Mouse (Mus musculus) retina, embryonic 14.5 days (tissue): ENCODE data around the gene Zfp455.
A peak's percentile ranks its signal among the peaks of the same experiment; 100 is the strongest.
"Not testable (repeated sequence)": the region's sequence is repeated elsewhere in the genome, so short reads cannot be mapped to it uniquely, and the experiment has no call there.

Source experiments
- DNase-seq: peaks from one replicate; pipeline ENCODE4 v3.0.0-alpha.2; 2015; ENCODE audit warnings: low spot score

Gene Zfp455

GRCm38 (mm10) chr13:67194340-67194894 lies at the start of gene Zfp455:
Gene Zfp455, plus strand, starts transcription at chr13:67194506.
- DNase-seq, result peak; percentile 83

GRCm38 (mm10) chr13:67166122-67166521 lies 28.2 kb upstream of the Zfp455 start:
- not testable (repeated sequence) for DNase-seq

DNA sequence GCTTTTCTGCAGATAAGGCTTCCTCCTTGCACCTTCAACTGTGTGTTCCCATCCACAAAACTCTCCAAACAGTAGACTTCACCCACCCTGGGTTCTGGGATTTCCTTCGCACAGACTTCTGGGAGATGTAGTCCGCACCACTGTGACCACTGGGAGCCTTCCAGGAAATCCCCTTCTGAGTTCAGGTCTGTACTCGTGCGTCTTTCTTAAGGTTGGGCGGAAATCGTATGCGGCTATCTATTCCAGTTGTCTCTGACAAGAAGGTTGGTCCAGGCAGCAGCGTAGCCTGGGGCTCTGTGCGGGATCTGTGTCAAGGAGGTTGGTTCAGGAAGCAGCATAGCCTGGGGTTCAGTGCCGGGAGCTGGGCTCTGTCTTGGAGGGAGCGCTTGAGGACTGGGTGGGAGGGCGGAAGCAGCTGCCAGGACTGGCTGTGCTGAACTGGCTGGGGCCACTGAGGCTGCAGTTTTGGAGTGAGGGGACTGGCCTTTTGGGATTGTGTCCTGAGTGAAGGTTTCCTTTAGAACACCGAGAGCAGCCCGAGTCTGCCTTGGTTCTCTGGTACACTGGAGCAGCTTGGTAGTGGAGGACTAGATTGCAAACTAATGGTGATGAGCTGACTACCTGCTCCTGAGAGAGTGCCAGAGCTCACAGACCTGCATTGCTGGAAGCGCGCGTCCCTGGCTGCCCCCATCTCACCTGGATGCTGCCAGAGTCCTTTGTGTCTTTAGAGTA lies 21.1 kb upstream of the Zfp455 start, which contains the start of gene Rsl1:
Gene Rsl1, plus strand, starts transcription at position 192 of the 732 bp plus-strand sequence.
- peak; percentile 68 for DNase-seq

- no peak for DNase-seq
Measured at GRCm38 (mm10) chr13:67173723-67174055, 20.6 kb upstream of the Zfp455 start.

- DNase-seq, result no peak
Measured at GRCm38 (mm10) chr13:67201656-67202055, 7.3 kb downstream of the Zfp455 start.

DNA sequence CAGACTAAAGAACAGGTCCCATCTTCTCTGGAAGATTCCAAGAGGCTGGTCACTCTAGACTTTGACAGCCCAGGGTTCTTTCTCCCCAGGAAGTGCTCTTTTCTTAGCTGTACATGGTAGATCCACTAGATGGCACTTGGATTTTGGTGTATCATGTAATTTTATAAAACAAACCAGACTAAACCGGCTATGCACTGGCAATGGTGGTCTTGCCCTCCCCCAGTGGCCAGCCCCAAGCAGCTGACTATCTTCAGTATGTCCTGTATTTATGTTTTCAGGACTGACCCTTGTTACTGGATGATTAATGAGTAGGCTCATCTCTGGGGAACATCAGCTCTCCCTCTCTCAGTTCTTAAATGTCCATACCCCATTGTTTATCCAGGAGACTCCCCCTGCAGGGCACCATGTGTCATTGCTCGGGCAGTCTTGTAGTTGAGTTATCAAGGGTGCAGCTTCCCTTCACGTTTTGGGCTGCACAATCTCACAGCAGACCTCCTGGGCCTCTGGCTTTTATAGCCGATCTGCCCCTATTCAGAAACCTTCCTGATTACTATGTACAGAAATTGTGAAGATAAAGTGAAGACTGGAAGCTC lies 19.8 kb downstream of the Zfp455 start:
- no peak for DNase-seq
